Mouse (Mus musculus) heart, adult 2 months (tissue): ENCODE measurements around the gene Pex5. TPM values are rescaled to one million over a fixed set of nuclear protein-coding genes. Genes with fewer than 3 reads are reported as not detected.

Experiments used
- DNase-seq, 2 experiments: peaks; one replicate each; pipeline ENCODE4 v3.0.0; 2021
- H3K27ac ChIP-seq: fragments of 200-600 bp; 2 replicates; pipeline ENCODE4 v1.8.1; 2022
- H3K27me3 ChIP-seq: fragments of 200-500 bp; 2 replicates; pipeline ENCODE4 v1.6.1; 2012; ENCODE audit warnings: mild to moderate bottlenecking, low read length, inconsistent platforms, mixed read lengths; ENCODE audit not compliant: control insufficient read depth, insufficient read depth
- H3K36me3 ChIP-seq: fragments of 200-500 bp; 2 replicates; pipeline ENCODE4 v1.6.1; 2012; ENCODE audit warnings: low read length, inconsistent platforms; ENCODE audit not compliant: control insufficient read depth, insufficient read depth
- H3K4me1 ChIP-seq: fragments of 200-500 bp; 2 replicates; pipeline ENCODE4 v1.6.1; 2011; ENCODE audit warnings: low read length; ENCODE audit not compliant: control insufficient read depth, insufficient read depth
- H3K4me3 ChIP-seq: fragments of 200-600 bp; 2 replicates; pipeline ENCODE4 v1.8.1; 2022
- H3K79me2 ChIP-seq: fragments of 200-500 bp; replicated peaks from 2 replicates; pipeline ENCODE4 v1.6.1; 2012; ENCODE audit warnings: mild to moderate bottlenecking, inconsistent platforms, low read length, moderate library complexity, mixed read lengths; ENCODE audit not compliant: control insufficient read depth, insufficient read depth
- H3K9ac ChIP-seq: fragments of 200-500 bp; 2 replicates; pipeline ENCODE4 v1.6.1; 2012; ENCODE audit warnings: low read depth, mild to moderate bottlenecking, control low read depth, inconsistent platforms, low read length, mixed read lengths
- CTCF ChIP-seq: fragments of 200-600 bp; IDR thresholded peaks from 2 replicates; pipeline ENCODE4 v1.8.1; 2022; ENCODE audit warnings: antibody characterized with exemption, mild to moderate bottlenecking, moderate library complexity
- EP300 ChIP-seq: fragments of 200-500 bp; IDR thresholded peaks from 2 replicates; pipeline ENCODE4 v1.6.1; 2011; ENCODE audit warnings: low read depth, low read length, control low read depth; ENCODE audit not compliant: insufficient read depth
- POLR2A ChIP-seq: fragments of 200-500 bp; IDR thresholded peaks from 2 replicates; pipeline ENCODE4 v1.6.1; 2011; ENCODE audit warnings: mild to moderate bottlenecking, low read depth, low read length, control low read depth; ENCODE audit not compliant: insufficient read depth
- WGBS: fragments of 180-500 bp; shearing (Covaris S2); methylation state at CpG from one replicate; pipeline ENCODE4 v1.1.7; 2018; 5-methylcytosine and 5-hydroxymethylcytosine counted together
- intact Hi-C: fragments of 180-260 bp; cut with DNase I; formaldehyde crosslinking; loops from one replicate; pipeline ENCODE4 v1.15.1; 2025
- polyA plus RNA-seq: library from polyadenylated mRNA; depleted of rRNA; stranded (reverse); fragments of >200 nt; gene quantifications from 2 replicates; pipeline ENCODE4 v1.2.3, GENCODE M21; 2012
- total RNA-seq, 2 experiments: library from RNA; stranded (reverse); gene quantifications; 2 replicates each; pipeline ENCODE4 v1.2.3; 2021

Pex5 gene
- total and polyA plus RNA-seq, 3 experiments: 20.8 to 25.7 (median 21.9) TPM

DNA sequence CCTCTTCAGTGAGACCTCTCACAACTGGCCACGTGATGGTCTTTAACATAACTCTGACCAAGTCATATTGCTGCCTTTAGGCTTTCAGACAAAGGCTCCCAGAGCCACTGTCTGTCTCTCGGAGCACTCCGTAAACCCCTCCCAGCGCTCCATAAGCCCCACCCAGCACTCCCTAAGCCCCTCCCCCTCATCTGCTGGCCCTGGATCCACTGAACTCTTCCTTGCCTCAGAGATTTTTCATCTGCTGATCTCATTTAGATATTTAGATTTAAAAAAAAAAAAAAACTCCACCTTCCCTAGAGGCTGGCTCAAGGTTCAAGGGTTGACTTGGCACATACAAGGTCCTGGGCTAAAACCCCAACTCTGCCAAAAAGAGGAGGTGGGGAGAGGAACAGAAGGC lies 38.9 kb upstream of the Pex5 start:
- H3K9ac ChIP-seq: no peak overlapping the region
- WGBS: 52% methylated on average over 4 of the region's 4 CpGs
- H3K4me3 ChIP-seq: no peak overlapping the region
- no peaks in the 10 kb centered on the region for H3K79me2 ChIP-seq
- no peak overlapping the region for H3K27ac ChIP-seq
- no peaks in the 10 kb centered on the region for H3K4me1 ChIP-seq
- TF ChIP-seq CTCF (no peak), EP300 (no peak), POLR2A (no peak)
- no peaks in the 10 kb centered on the region for H3K27me3 ChIP-seq
- intact Hi-C loops: no loop called here
- no peaks in the 10 kb centered on the region for H3K36me3 ChIP-seq
- no peak for DNase-seq

DNA sequence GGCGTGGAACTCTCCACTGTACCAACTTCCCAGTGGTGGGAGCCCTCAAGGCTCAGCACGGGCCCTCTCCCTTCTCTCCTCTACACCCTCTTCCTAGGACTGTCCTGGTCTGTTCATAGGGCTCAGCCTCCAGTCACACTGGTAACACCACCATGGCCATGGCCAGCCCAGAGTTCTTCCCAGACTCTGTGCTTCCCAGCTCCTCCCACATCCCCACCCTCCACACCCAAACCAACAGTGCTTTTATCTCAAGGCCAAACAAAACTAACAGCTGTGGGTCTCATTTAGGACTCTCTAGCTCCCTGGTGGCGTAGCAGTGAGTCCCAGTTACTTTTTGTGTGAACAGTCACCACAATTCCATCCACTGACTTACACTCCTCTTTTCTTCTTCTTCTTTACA lies 37.1 kb upstream of the Pex5 start:
- no peak for TF ChIP-seq CTCF
- TF ChIP-seq EP300: no peak
- TF ChIP-seq POLR2A: no peak
- no peak overlapping the region for H3K9ac ChIP-seq
- no peaks in the 10 kb centered on the region for H3K4me1 ChIP-seq
- no peak overlapping the region for H3K4me3 ChIP-seq
- 43% methylated on average over 3 of the region's 3 CpGs for WGBS
- no peak for DNase-seq
- H3K27me3 ChIP-seq: no peaks in the 10 kb centered on the region
- H3K27ac ChIP-seq: no peak overlapping the region
- intact Hi-C loops: no loop called here
- no peaks in the 10 kb centered on the region for H3K36me3 ChIP-seq
- H3K79me2 ChIP-seq: no peaks in the 10 kb centered on the region

DNA sequence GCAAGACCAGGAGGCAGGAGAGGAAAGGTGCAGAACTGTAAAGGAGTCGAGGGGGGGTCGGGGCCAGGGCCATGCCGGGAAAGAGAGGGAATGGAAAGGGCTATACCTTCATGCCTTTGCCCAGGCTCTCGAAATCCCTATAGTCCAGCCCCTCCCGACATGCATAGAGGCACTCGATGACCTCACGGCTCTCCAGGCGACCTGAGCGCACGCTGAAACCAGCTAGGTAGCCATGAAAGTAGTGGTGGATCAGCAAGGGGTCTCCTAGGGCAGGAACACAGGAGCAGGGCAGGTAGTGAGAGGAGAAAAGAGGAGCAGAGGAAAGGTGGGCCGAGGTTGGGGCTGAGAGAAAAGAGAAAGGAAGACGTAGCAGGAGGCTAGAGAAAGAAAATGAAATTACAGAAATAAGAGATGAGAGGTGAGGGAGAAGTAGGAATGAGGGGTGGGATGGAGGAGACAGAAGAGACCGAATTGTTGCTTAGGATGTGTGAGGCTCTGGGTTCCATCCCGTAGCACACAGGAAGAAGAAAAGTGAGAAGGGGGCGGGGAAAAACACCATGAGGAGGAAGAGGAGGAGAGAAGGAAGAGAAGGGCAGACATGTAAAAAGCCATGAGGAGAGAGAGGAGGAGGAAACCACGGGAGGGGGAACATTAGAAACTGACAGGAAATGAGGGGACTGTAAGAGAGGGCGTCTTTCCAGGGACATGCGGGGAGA lies 35.0 kb upstream of the Pex5 start:
- Histone ChIP-seq H3K79me2 (no peaks in the 10 kb centered on the region), H3K9ac (no peak overlapping the region), H3K36me3 (no peaks in the 10 kb centered on the region), H3K4me3 (no peak overlapping the region), H3K27me3 (no peaks in the 10 kb centered on the region), H3K27ac (no peak overlapping the region), H3K4me1 (no peaks in the 10 kb centered on the region)
- intact Hi-C loops: no loop called here
- WGBS: 69% methylated on average over 18 of the region's 18 CpGs
- TF ChIP-seq EP300 (no peak), CTCF (no peak), POLR2A (no peak)
- no peak for DNase-seq

DNA sequence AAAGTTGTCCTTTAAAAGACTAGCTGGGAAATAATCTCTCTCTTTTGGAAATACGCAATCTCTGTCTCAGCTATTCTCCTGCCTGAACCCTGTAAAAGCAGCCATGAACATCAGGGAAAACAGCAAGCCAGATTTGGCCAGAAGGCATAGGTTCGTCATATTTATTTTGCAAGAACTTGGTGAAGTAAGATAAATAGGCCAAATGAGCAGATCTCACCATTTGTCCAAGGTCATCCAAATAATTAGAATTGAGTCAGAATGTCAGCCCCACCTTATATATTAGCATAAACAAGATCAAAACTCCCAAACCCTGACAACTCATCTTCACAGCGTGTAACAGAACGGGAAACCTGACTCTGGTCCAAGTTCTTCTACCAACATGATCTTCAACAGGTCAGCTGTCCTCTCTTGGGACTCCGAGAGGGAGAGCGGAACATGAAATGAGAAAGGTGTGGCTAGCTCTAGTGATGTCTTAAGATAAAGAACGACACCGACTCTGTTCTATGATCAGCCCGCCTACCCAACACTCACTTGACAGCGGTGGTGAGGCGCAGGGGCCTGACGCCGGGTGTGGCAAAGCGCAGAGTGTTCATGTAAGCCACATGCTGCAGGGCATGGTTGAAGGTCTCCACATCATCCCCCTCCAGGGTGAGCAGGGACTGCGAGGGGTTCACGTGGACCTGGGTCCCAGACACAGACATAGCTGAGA lies 34.2 kb upstream of the Pex5 start:
- Histone ChIP-seq H3K27ac (no peak overlapping the region), H3K4me3 (no peak overlapping the region), H3K4me1 (no peaks in the 10 kb centered on the region), H3K36me3 (no peaks in the 10 kb centered on the region), H3K9ac (no peak overlapping the region), H3K79me2 (no peaks in the 10 kb centered on the region), H3K27me3 (no peaks in the 10 kb centered on the region)
- WGBS: 89% methylated on average over 16 of the region's 16 CpGs
- no peak for TF ChIP-seq CTCF
- TF ChIP-seq EP300: no peak
- TF ChIP-seq POLR2A: no peak
- no peak for DNase-seq
- intact Hi-C loops: no loop called here

DNA sequence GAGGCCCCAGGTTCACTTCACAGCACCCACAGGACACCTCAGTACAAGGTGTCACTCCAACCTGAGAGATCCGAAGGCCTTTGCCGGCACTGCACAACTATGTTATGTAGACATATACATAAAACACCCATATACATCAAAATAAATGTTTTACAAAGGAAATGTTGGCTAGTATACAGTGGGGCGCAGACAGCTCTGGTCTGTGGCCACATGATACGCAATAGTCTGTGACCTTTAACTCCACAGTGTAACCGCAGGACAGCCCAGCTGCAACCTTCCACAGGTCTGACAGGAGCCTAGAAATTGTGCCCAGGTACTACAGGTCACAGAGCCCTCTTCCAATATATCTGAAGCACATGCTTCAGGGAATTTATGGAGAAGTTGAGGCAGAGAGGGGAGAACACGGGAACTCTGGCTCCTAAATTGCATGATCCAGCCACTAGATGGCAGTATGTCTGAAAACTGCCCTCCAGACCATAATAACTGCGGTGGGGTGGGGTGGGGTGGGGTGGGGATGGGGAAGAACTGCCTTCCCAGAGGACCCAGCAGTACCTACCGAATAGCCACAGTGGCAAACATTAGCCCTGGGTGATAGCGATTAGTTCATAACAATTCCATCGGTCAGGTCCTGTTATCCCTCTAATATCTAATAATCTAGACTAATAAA lies 33.5 kb upstream of the Pex5 start:
- Histone ChIP-seq H3K4me1 (no peaks in the 10 kb centered on the region), H3K4me3 (no peak overlapping the region), H3K36me3 (no peaks in the 10 kb centered on the region), H3K27me3 (no peaks in the 10 kb centered on the region), H3K9ac (no peak overlapping the region), H3K27ac (no peak overlapping the region), H3K79me2 (no peaks in the 10 kb centered on the region)
- DNase-seq: no peak
- WGBS: 75% methylated on average over 10 of the region's 10 CpGs
- no peak for TF ChIP-seq EP300
- peak; percentile 61 for TF ChIP-seq CTCF
- intact Hi-C loops: no loop called here

DNA sequence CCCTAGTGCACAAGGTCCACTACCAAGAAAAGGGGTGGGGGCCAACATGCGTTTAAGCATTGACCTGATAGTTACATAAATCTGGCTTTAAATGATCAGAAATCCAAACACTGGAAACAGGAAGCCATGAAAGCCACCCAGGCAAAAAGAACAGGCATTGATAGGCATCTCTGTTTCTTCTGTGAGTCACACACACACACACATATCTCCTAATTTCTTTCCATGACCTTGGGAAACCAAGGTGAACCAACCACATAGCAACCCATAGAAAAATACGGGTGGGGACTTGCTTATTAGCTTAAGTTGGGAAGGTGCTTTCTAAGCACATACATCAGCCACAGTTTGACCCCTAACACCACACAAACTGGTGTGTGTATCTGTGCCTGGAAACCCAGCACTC lies 32.5 kb upstream of the Pex5 start:
- Histone ChIP-seq H3K36me3 (no peaks in the 10 kb centered on the region), H3K4me3 (no peak overlapping the region), H3K79me2 (no peaks in the 10 kb centered on the region), H3K27me3 (no peaks in the 10 kb centered on the region), H3K27ac (no peak overlapping the region), H3K9ac (no peak overlapping the region), H3K4me1 (no peaks in the 10 kb centered on the region)
- DNase-seq: no peak
- WGBS: 77% methylated on average over 2 of the region's 2 CpGs
- intact Hi-C loops: no loop called here
- no peak for TF ChIP-seq CTCF
- no peak for TF ChIP-seq POLR2A
- no peak for TF ChIP-seq EP300
